ENCODE assay signal across 8 mouse cellular contexts in the genomic region with DNA sequence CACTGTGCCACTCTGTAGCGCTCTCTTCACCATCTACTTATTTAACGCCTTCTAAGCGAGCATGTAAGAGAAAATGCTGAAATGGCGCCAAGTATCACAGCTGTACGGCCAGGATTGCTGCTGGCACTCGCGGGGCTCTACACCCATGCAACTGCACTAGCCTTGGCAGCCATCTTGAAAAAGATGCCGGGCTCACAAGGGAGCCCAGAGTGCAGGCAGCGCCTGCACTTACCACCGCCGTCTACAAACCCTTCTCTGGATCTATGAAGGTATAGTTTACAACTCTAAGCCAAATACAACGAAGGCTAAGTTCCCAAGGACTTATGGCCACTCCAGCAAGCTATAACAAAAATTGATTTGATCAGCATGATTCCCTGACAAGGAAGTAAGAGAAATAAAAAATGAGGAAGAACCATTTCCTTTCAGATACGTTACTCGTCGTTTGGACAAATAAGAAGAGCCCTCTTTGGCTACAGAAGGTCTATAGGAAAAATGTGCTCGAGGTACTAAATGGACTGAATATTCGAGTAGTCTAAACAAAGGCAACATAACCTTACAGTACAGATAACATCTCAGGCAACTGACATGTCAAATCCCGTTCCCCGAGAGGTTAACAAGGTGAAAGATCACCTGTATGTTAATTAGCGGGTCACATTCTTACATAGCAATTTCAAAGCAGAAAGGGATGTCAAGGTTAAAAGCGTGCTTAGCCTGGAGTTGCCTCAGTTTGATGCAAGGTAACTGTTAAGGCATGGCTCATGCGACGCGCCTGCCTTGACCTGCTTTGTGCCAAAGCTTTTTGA. TPM values are rescaled to one million over a fixed set of nuclear protein-coding genes. Genes with fewer than 3 reads are reported as not detected.
A peak's percentile ranks its signal among the peaks of the same experiment; 100 is the strongest.
DNase-seq lines count a peak whose midpoint lies in the region; ATAC-seq and TF ChIP-seq lines count a peak whose summit lies in the region.

No protein-coding gene starts in this region.

- intact Hi-C loops in heart, adult 2 months (cut with DNase I), result loop anchor here (2.0 kb wide), 1 partner anchor 16 kb away; no protein-coding TSS in a partner anchor

- H3K79me2 ChIP-seq in heart, adult 2 months (replicated peaks; ENCODE audit: control insufficient read depth, insufficient read depth, low read length), result peaks cover 18% of the 10 kb centered on the region

- ATAC-seq in embryonic facial prominence, embryonic 14.5 days (ENCODE audit: low read depth), result peak; percentile 17; the same call in 1 of the 2 replicates
- ATAC-seq in limb, embryonic 15.5 days (ENCODE audit: insufficient number of reproducible peaks, low FRiP score, low TSS enrichment, low read depth), result no peak
- 0 out of 2 replicates have a peak, but pooled peaks have one; percentile 23 for ATAC-seq in midbrain, embryonic 16.5 days

- H3K4me1 ChIP-seq in embryonic facial prominence, embryonic 14.5 days (ENCODE audit: control insufficient read depth, insufficient read depth, low read length), result peaks cover 7% of the 10 kb centered on the region
- peaks cover 11% of the 10 kb centered on the region for H3K4me1 ChIP-seq in heart, adult 2 months (ENCODE audit: control insufficient read depth, insufficient read depth, low read length)
- peaks cover 14% of the 10 kb centered on the region for H3K4me1 ChIP-seq in limb, embryonic 15.5 days
- peaks cover 35% of the 10 kb centered on the region for H3K4me1 ChIP-seq in midbrain, embryonic 16.5 days (ENCODE audit: control insufficient read depth, insufficient read depth, low read length)

- peak; percentile 76 for DNase-seq in 3T3-L1 (ENCODE audit: low read depth, low spot score)
- DNase-seq in adrenal gland, postnatal 25 days, result peak; percentile 37
- DNase-seq in embryonic facial prominence, embryonic 14.5 days (ENCODE audit: low spot score), result peak; percentile 83
- peak; percentile 55 to 70 for DNase-seq in heart, adult 2 months
- DNase-seq in kidney, adult 18-20 months, result peak; percentile 58
- peak; percentile 53 to 56 for DNase-seq in spleen, postnatal 36 days (ENCODE audit: low spot score in 2 of 2)

- TF ChIP-seq EP300 in heart, adult 2 months (IDR thresholded peaks at IDR 0.05; ENCODE audit: insufficient read depth, low read depth, low read length), result no peak

- TF ChIP-seq CTCF in heart, adult 2 months (IDR thresholded peaks at IDR 0.05), result no peak

- peak overlapping the region; percentile 46; the same call in 1 of the 2 replicates for H3K27ac ChIP-seq in embryonic facial prominence, embryonic 14.5 days (replicated peaks; ENCODE audit: low read depth, low read length)
- peak overlapping the region; percentile 15 for H3K27ac ChIP-seq in heart, adult 2 months
- peak overlapping the region; percentile 57 for H3K27ac ChIP-seq in limb, embryonic 15.5 days
- peak overlapping the region; percentile 91 for H3K27ac ChIP-seq in midbrain, embryonic 16.5 days (ENCODE audit: low read length)

- H3K4me2 ChIP-seq in embryonic facial prominence, embryonic 14.5 days (ENCODE audit: low read depth, low read length), result peak overlapping the region; percentile 79
- peak overlapping the region; percentile 61 for H3K4me2 ChIP-seq in limb, embryonic 15.5 days
- peak overlapping the region; percentile 73 for H3K4me2 ChIP-seq in midbrain, embryonic 16.5 days (ENCODE audit: low read length)

- peaks cover 26% of the 10 kb centered on the region for H3K36me3 ChIP-seq in embryonic facial prominence, embryonic 14.5 days (ENCODE audit: control insufficient read depth, insufficient read depth, low read length)
- peaks cover 26% of the 10 kb centered on the region for H3K36me3 ChIP-seq in heart, adult 2 months (ENCODE audit: control insufficient read depth, insufficient read depth, low read length)
- 0 out of 2 replicates have a peak, but pooled peaks cover 8% of the 10 kb centered on the region for H3K36me3 ChIP-seq in limb, embryonic 15.5 days
- no peaks in the 10 kb centered on the region for H3K36me3 ChIP-seq in midbrain, embryonic 16.5 days (ENCODE audit: control insufficient read depth, insufficient read depth, low read length)

- no peak for TF ChIP-seq POLR2A in heart, adult 2 months (IDR thresholded peaks at IDR 0.05; ENCODE audit: insufficient read depth, low read depth, low read length)

- peak overlapping the region; percentile 91 for H3K4me3 ChIP-seq in embryonic facial prominence, embryonic 14.5 days (ENCODE audit: low read depth, low read length)
- peak overlapping the region; percentile 64 for H3K4me3 ChIP-seq in heart, adult 2 months
- peak overlapping the region; percentile 79 for H3K4me3 ChIP-seq in limb, embryonic 15.5 days
- H3K4me3 ChIP-seq in midbrain, embryonic 16.5 days (ENCODE audit: low read depth, low read length), result peak overlapping the region; percentile 93

- peak overlapping the region; percentile 92 for H3K9ac ChIP-seq in embryonic facial prominence, embryonic 14.5 days (ENCODE audit: low read depth, low read length)
- H3K9ac ChIP-seq in heart, adult 2 months (ENCODE audit: low read depth, low read length), result peak overlapping the region; percentile 88
- H3K9ac ChIP-seq in limb, embryonic 15.5 days, result peak overlapping the region; percentile 78
- H3K9ac ChIP-seq in midbrain, embryonic 16.5 days (ENCODE audit: low read depth, low read length), result peak overlapping the region; percentile 89

- H3K27me3 ChIP-seq in embryonic facial prominence, embryonic 14.5 days (replicated peaks; ENCODE audit: control insufficient read depth, insufficient read depth, low read length), result no peaks in the 10 kb centered on the region
- H3K27me3 ChIP-seq in heart, adult 2 months (ENCODE audit: control insufficient read depth, insufficient read depth, low read length), result no peaks in the 10 kb centered on the region
- no peaks in the 10 kb centered on the region for H3K27me3 ChIP-seq in limb, embryonic 15.5 days
- H3K27me3 ChIP-seq in midbrain, embryonic 16.5 days (ENCODE audit: control insufficient read depth, insufficient read depth, low read depth, low read length), result no peaks in the 10 kb centered on the region

- no peaks in the 10 kb centered on the region for H3K9me3 ChIP-seq in embryonic facial prominence, embryonic 14.5 days (ENCODE audit: control insufficient read depth, low read length)
- H3K9me3 ChIP-seq in limb, embryonic 15.5 days, result no peaks in the 10 kb centered on the region
- no peaks in the 10 kb centered on the region for H3K9me3 ChIP-seq in midbrain, embryonic 16.5 days (replicated peaks; ENCODE audit: control insufficient read depth, low read length, poor library complexity, severe bottlenecking)

- under 1% methylated on average over 24 of the region's 24 CpGs for WGBS in embryonic facial prominence, embryonic 14.5 days
- 1% methylated on average over 24 of the region's 24 CpGs for WGBS in heart, adult 2 months
- under 1% methylated on average over 24 of the region's 24 CpGs for WGBS in limb, embryonic 15.5 days
- under 1% methylated on average over 24 of the region's 24 CpGs for WGBS in midbrain, embryonic 16.5 days

RNA-seq across cellular contexts. Expression of a gene that starts 1.4 kb away (rescaled TPM):
- 585 and 731 TPM in 2 replicates for total RNA-seq in adrenal gland, postnatal 25 days (2021)
- polyA plus RNA-seq in embryonic facial prominence, embryonic 14.5 days (2014; fragmentation: Nextera tagmentation; extraction: Ambion mirVana), result 673 and 697 TPM in 2 replicates
- total RNA-seq in heart, adult 2 months (2021), result 100 to 1,000 TPM; 773 to 861 TPM
- polyA plus RNA-seq in heart, adult 2 months (2012; rRNA removed), result 266 and 385 TPM in 2 replicates
- polyA plus RNA-seq in limb, embryonic 15.5 days (2015; fragmentation: Nextera tagmentation; extraction: Ambion mirVana), result 488 and 527 TPM in 2 replicates
- polyA plus RNA-seq in midbrain, embryonic 16.5 days (2015; fragmentation: Nextera tagmentation; extraction: Ambion mirVana), result 716 and 727 TPM in 2 replicates

RNA-seq across cellular contexts. Expression of a gene that starts 27.4 kb away (rescaled TPM):
- 14.1 and 26.4 TPM in 2 replicates for total RNA-seq in adrenal gland, postnatal 25 days (2021)
- 84.2 and 86.6 TPM in 2 replicates for polyA plus RNA-seq in embryonic facial prominence, embryonic 14.5 days (2014; fragmentation: Nextera tagmentation; extraction: Ambion mirVana)
- total RNA-seq in heart, adult 2 months (2021), result 10 to 100 TPM in 1 of 2 experiments, 1 to 10 TPM in 1; 8.2 to 10.3 TPM
- 5.5 and 7.4 TPM in 2 replicates for polyA plus RNA-seq in heart, adult 2 months (2012; rRNA removed)
- polyA plus RNA-seq in limb, embryonic 15.5 days (2015; fragmentation: Nextera tagmentation; extraction: Ambion mirVana), result 72.6 and 74.8 TPM in 2 replicates
- 36.4 and 42.9 TPM in 2 replicates for polyA plus RNA-seq in midbrain, embryonic 16.5 days (2015; fragmentation: Nextera tagmentation; extraction: Ambion mirVana)

RNA-seq across cellular contexts. Expression of a gene that starts 37.8 kb away (rescaled TPM):
- total RNA-seq in adrenal gland, postnatal 25 days (2021), result 0.21 TPM in 1 of 2 replicates, not detected in the other
- 0.19 and 0.38 TPM in 2 replicates for polyA plus RNA-seq in embryonic facial prominence, embryonic 14.5 days (2014; fragmentation: Nextera tagmentation; extraction: Ambion mirVana)
- not detected for total RNA-seq in heart, adult 2 months (2021)
- polyA plus RNA-seq in heart, adult 2 months (2012; rRNA removed), result 0.37 TPM in 1 of 2 replicates, not detected in the other
- 0.05 and 0.12 TPM in 2 replicates for polyA plus RNA-seq in limb, embryonic 15.5 days (2015; fragmentation: Nextera tagmentation; extraction: Ambion mirVana)
- polyA plus RNA-seq in midbrain, embryonic 16.5 days (2015; fragmentation: Nextera tagmentation; extraction: Ambion mirVana), result 0.63 and 1.6 TPM in 2 replicates

Comparison
In these comparisons a context has a peak if more than half of its experiments do, and no peak if none do; other contexts are left out.
1. H3K27ac ChIP-seq: peak in every context shown above with its lines; median percentile 91 in midbrain, embryonic 16.5 days; 57 in limb, embryonic 15.5 days; 46 in embryonic facial prominence, embryonic 14.5 days; 15 in heart, adult 2 months.